Mouse (Mus musculus) liver, postnatal 0 days (tissue): ENCODE results near the gene Cenpi.

Source experiments
- CTCF ChIP-seq: sonication (generic); IDR thresholded peaks from 2 replicates; pipeline ENCODE4 v1.5.1; 2016; ENCODE audit warnings: antibody characterized with exemption, low read depth
- EP300 ChIP-seq: IDR thresholded peaks from 2 replicates; pipeline ENCODE4 v1.6.1; 2016; ENCODE audit warnings: antibody characterized with exemption, low read depth, mild to moderate bottlenecking

DNA sequence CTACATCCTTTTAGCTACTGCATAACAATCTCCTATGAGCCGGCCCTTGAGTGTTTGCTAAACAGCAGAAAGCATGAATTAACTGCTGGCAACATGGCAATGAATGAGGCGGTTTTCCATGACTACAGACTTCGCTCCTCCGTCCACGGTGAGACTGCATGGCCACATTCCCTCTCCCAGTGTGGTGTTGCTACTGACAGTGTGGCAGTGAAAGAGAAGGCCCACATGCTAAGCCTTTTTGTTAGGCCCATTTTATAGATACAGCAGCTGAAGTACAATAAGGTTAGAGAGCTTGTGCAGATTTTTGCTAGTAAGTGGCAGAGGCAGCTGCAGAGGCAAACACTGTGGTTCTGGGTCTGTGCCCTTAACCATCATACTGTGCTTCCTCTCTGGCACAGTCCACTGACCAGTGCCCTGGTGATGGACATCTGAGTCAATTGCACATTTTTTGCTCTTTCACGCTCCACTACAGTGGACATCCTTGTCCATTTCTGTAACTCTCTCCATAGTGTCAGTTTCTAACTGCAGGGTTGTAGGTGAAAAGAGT, 101.5 kb downstream of the Cenpi start:
- TF ChIP-seq CTCF: no peak
- TF ChIP-seq EP300: no peak
